Mouse (Mus musculus) limb, embryonic 11.5 days (tissue): ENCODE measurements around the gene Camkv. TPM values are rescaled to one million over a fixed set of nuclear protein-coding genes. Genes with fewer than 3 reads are reported as not detected.

Source experiments
- ATAC-seq: fragments of 200-750 bp; cut with Nextera tagmentation; 2 replicates; pipeline ENCODE4 v1.8.0; 2017; ENCODE audit warnings: low read depth; ENCODE audit not compliant: insufficient number of reproducible peaks, low FRiP score, low TSS enrichment
- DNase-seq: peaks from one replicate; pipeline ENCODE4 v3.0.0-alpha.2; 2015; ENCODE audit warnings: low spot score
- H3K27ac ChIP-seq: fragments of 300-500 bp; sonication (generic); replicated peaks from 2 replicates; pipeline ENCODE4 v1.5.1; 2014; ENCODE audit warnings: low read depth, mild to moderate bottlenecking, low read length
- H3K27me3 ChIP-seq: fragments of 300-500 bp; sonication (generic); 2 replicates; pipeline ENCODE4 v1.6.1; 2014; ENCODE audit warnings: mild to moderate bottlenecking, low read length, mixed read lengths; ENCODE audit not compliant: control insufficient read depth, insufficient read depth
- H3K36me3 ChIP-seq: fragments of 300-500 bp; sonication (generic); 2 replicates; pipeline ENCODE4 v1.6.1; 2014; ENCODE audit warnings: mild to moderate bottlenecking, low read length, moderate library complexity, mixed read lengths; ENCODE audit not compliant: control insufficient read depth, insufficient read depth
- H3K4me1 ChIP-seq: fragments of 300-500 bp; sonication (generic); 2 replicates; pipeline ENCODE4 v1.6.1; 2014; ENCODE audit warnings: low read length, mixed read lengths; ENCODE audit not compliant: control insufficient read depth, insufficient read depth
- H3K4me2 ChIP-seq: fragments of 300-500 bp; sonication (generic); 2 replicates; pipeline ENCODE4 v1.6.1; 2014; ENCODE audit warnings: low read depth, mild to moderate bottlenecking, moderate library complexity; ENCODE audit not compliant: severe bottlenecking
- H3K4me3 ChIP-seq: fragments of 300-500 bp; sonication (generic); 2 replicates; pipeline ENCODE4 v1.5.1; 2014; ENCODE audit warnings: low read depth, low read length
- H3K9ac ChIP-seq: fragments of 300-500 bp; sonication (generic); 2 replicates; pipeline ENCODE4 v1.6.1; 2014; ENCODE audit warnings: mild to moderate bottlenecking, low read length
- H3K9me3 ChIP-seq: fragments of 300-500 bp; sonication (generic); 2 replicates; pipeline ENCODE4 v1.6.1; 2016; ENCODE audit warnings: low read length; ENCODE audit not compliant: control insufficient read depth
- WGBS: fragments of 180-500 bp; shearing (Covaris S2); extraction: QIAGEN DNeasy Blood & Tissue Kit; methylation state at CpG from one replicate; pipeline ENCODE4 v1.1.7; 2014; 5-methylcytosine and 5-hydroxymethylcytosine counted together
- polyA plus RNA-seq: library from polyadenylated mRNA; unstranded; fragments of >200 nt; fragmentation: Nextera tagmentation; extraction: Ambion mirVana; gene quantifications from 2 replicates; pipeline ENCODE4 v1.2.1, GENCODE M21; 2014

Gene Camkv
- polyA plus RNA-seq, 1 experiment from 2014 or later: 4.4 TPM

GRCm38 (mm10) chr9:107927749-107928148 is 7.7 kb upstream of the Camkv start:
- no peaks in the 10 kb centered on the region for H3K36me3 ChIP-seq
- DNase-seq (no peak), ATAC-seq (no peak)
- no peak overlapping the region for H3K4me3 ChIP-seq
- WGBS: 71% methylated on average over 5 of the region's 5 CpGs
- H3K9ac ChIP-seq: no peak overlapping the region
- no peak overlapping the region for H3K27ac ChIP-seq
- no peaks in the 10 kb centered on the region for H3K27me3 ChIP-seq
- no peaks in the 10 kb centered on the region for H3K9me3 ChIP-seq
- no peak overlapping the region for H3K4me2 ChIP-seq
- H3K4me1 ChIP-seq: no peaks in the 10 kb centered on the region

- H3K4me3 ChIP-seq: no peak within 1 kb of the TSS
- H3K9me3 ChIP-seq: no peaks in the 10 kb centered on the region
- no peaks in the 10 kb centered on the region for H3K27me3 ChIP-seq
- DNase-seq (no peak), ATAC-seq (no peak)
- no peak within 1 kb of the TSS for H3K27ac ChIP-seq
- H3K4me2 ChIP-seq: no peak within 1 kb of the TSS
- H3K4me1 ChIP-seq: no peaks in the 10 kb centered on the region
- no peak within 1 kb of the TSS for H3K9ac ChIP-seq
- no peaks in the 10 kb centered on the region for H3K36me3 ChIP-seq
- 81% methylated on average over 3 of the region's 3 CpGs for WGBS
Observed at GRCm38 (mm10) chr9:107928169-107928568, 7.3 kb upstream of the Camkv start, which contains the start of gene Actl11. Gene Actl11, plus strand, starts transcription at chr9:107928469.

- Histone ChIP-seq H3K4me1 (peaks cover 8% of the 10 kb centered on the region), H3K4me3 (no peak overlapping the region), H3K36me3 (no peaks in the 10 kb centered on the region), H3K9ac (no peak overlapping the region), H3K27ac (no peak overlapping the region), H3K4me2 (no peak overlapping the region), H3K9me3 (no peaks in the 10 kb centered on the region), H3K27me3 (0 out of 2 replicates have a peak, but pooled peaks cover 2% of the 10 kb centered on the region)
- DNase-seq (no peak), ATAC-seq (no peak)
- WGBS: 70% methylated on average over 4 of the region's 4 CpGs
Observed at GRCm38 (mm10) chr9:107932221-107932620, 3.3 kb upstream of the Camkv start.

GRCm38 (mm10) chr9:107934146-107934545 is 1.3 kb upstream of the Camkv start:
- no peak overlapping the region for H3K9ac ChIP-seq
- H3K4me3 ChIP-seq: no peak overlapping the region
- no peaks in the 10 kb centered on the region for H3K36me3 ChIP-seq
- WGBS: 87% methylated on average over 11 of the region's 11 CpGs
- no peak for ATAC-seq
- H3K27ac ChIP-seq: no peak overlapping the region
- 0 out of 2 replicates have a peak, but pooled peaks cover 2% of the 10 kb centered on the region for H3K27me3 ChIP-seq
- no peak overlapping the region for H3K4me2 ChIP-seq
- peaks cover 8% of the 10 kb centered on the region for H3K4me1 ChIP-seq
- H3K9me3 ChIP-seq: no peaks in the 10 kb centered on the region
- DNase-seq: no peak

- H3K4me2 ChIP-seq: peak overlapping the region; percentile 95
- DNase-seq (peak; percentile 74), ATAC-seq (peak; percentile 40)
- H3K27ac ChIP-seq: no peak overlapping the region
- H3K4me3 ChIP-seq: peak overlapping the region; percentile 53
- H3K27me3 ChIP-seq: 0 out of 2 replicates have a peak, but pooled peaks cover 2% of the 10 kb centered on the region
- peak overlapping the region; percentile 61 for H3K9ac ChIP-seq
- H3K36me3 ChIP-seq: no peaks in the 10 kb centered on the region
- no peaks in the 10 kb centered on the region for H3K9me3 ChIP-seq
- under 1% methylated on average over 41 of the region's 41 CpGs for WGBS
- peaks cover 8% of the 10 kb centered on the region for H3K4me1 ChIP-seq
Observed at GRCm38 (mm10) chr9:107935790-107936214, 328 bp downstream of the Camkv start.

- 0 out of 2 replicates have a peak, but pooled peaks cover 2% of the 10 kb centered on the region for H3K27me3 ChIP-seq
- no peaks in the 10 kb centered on the region for H3K9me3 ChIP-seq
- under 1% methylated on average over 29 of the region's 29 CpGs for WGBS
- ATAC-seq (peak; percentile 36), DNase-seq (peak; percentile 36)
- H3K9ac ChIP-seq: peak overlapping the region; percentile 61
- no peak overlapping the region for H3K27ac ChIP-seq
- peak overlapping the region; percentile 95 for H3K4me2 ChIP-seq
- peak overlapping the region; percentile 53 for H3K4me3 ChIP-seq
- H3K36me3 ChIP-seq: no peaks in the 10 kb centered on the region
- H3K4me1 ChIP-seq: peaks cover 8% of the 10 kb centered on the region
Observed at GRCm38 (mm10) chr9:107936215-107936822, 845 bp downstream of the Camkv start.

GRCm38 (mm10) chr9:107936831-107937230 is 1.4 kb downstream of the Camkv start:
- H3K36me3 ChIP-seq: no peaks in the 10 kb centered on the region
- no peak overlapping the region for H3K9ac ChIP-seq
- no peak overlapping the region for H3K27ac ChIP-seq
- ATAC-seq (no peak), DNase-seq (peak; percentile 28)
- 0 out of 2 replicates have a peak, but pooled peaks cover 2% of the 10 kb centered on the region for H3K27me3 ChIP-seq
- peak overlapping the region; percentile 95 for H3K4me2 ChIP-seq
- peaks cover 8% of the 10 kb centered on the region for H3K4me1 ChIP-seq
- peak overlapping the region; percentile 53 for H3K4me3 ChIP-seq
- WGBS: 5% methylated on average over 3 of the region's 3 CpGs
- H3K9me3 ChIP-seq: no peaks in the 10 kb centered on the region

- Histone ChIP-seq H3K9me3 (no peaks in the 10 kb centered on the region), H3K4me2 (no peak overlapping the region), H3K27ac (no peak overlapping the region), H3K4me1 (peaks cover 2% of the 10 kb centered on the region; the same call in 1 of the 2 replicates), H3K9ac (no peak overlapping the region), H3K36me3 (no peaks in the 10 kb centered on the region), H3K4me3 (no peak overlapping the region), H3K27me3 (no peaks in the 10 kb centered on the region)
- WGBS: 91% methylated on average over 31 of the region's 31 CpGs
- no peak for ATAC-seq
- no peak for DNase-seq
Observed at GRCm38 (mm10) chr9:107947241-107948194, 12.0 kb downstream of the Camkv start.
